Mouse (Mus musculus) forebrain, embryonic 13.5 days (tissue): ENCODE measurements around the gene Naga. TPM values are rescaled to one million over a fixed set of nuclear protein-coding genes. Genes with fewer than 3 reads are reported as not detected.
"Not testable (repeated sequence)": the region's sequence is repeated elsewhere in the genome, so short reads cannot be mapped to it uniquely, and the experiment has no call there.

Source experiments
- ATAC-seq: fragments of 200-750 bp; cut with Nextera tagmentation; 2 replicates; pipeline ENCODE4 v1.8.0; 2017
- H3K27ac ChIP-seq: fragments of 300-500 bp; sonication (generic); 2 replicates; pipeline ENCODE4 v1.5.1; 2015; ENCODE audit warnings: inconsistent platforms, mild to moderate bottlenecking, moderate library complexity
- H3K27me3 ChIP-seq: fragments of 300-500 bp; sonication (generic); 2 replicates; pipeline ENCODE4 v1.6.1; 2015; ENCODE audit warnings: mild to moderate bottlenecking, inconsistent platforms
- H3K36me3 ChIP-seq: fragments of 300-500 bp; sonication (generic); 2 replicates; pipeline ENCODE4 v1.6.1; 2015; ENCODE audit warnings: mild to moderate bottlenecking, inconsistent platforms; ENCODE audit not compliant: poor library complexity, severe bottlenecking
- H3K4me1 ChIP-seq: fragments of 300-500 bp; sonication (generic); 2 replicates; pipeline ENCODE4 v1.6.1; 2015; ENCODE audit warnings: inconsistent platforms
- H3K4me2 ChIP-seq: fragments of 300-500 bp; sonication (generic); 2 replicates; pipeline ENCODE4 v1.6.1; 2015; ENCODE audit warnings: inconsistent platforms, mild to moderate bottlenecking, moderate library complexity
- H3K4me3 ChIP-seq: fragments of 300-500 bp; sonication (generic); 2 replicates; pipeline ENCODE4 v1.5.1; 2015; ENCODE audit warnings: mild to moderate bottlenecking, inconsistent platforms
- H3K9ac ChIP-seq: fragments of 300-500 bp; sonication (generic); 2 replicates; pipeline ENCODE4 v1.6.1; 2015; ENCODE audit warnings: mild to moderate bottlenecking, inconsistent platforms
- H3K9me3 ChIP-seq: fragments of 300-500 bp; sonication (generic); replicated peaks from 2 replicates; pipeline ENCODE4 v1.6.1; 2016; ENCODE audit warnings: inconsistent platforms
- WGBS: fragments of 180-500 bp; shearing (Covaris S2); methylation state at CpG from one replicate; pipeline ENCODE4 v1.1.7; 2015; 5-methylcytosine and 5-hydroxymethylcytosine counted together
- polyA plus RNA-seq: library from polyadenylated mRNA; unstranded; fragments of >200 nt; fragmentation: Nextera tagmentation; extraction: Ambion mirVana; gene quantifications from 2 replicates; pipeline ENCODE4 v1.2.1, GENCODE M21; 2015

Naga gene
- polyA plus RNA-seq, 1 experiment from 2014 or later: 19.4 TPM

DNA sequence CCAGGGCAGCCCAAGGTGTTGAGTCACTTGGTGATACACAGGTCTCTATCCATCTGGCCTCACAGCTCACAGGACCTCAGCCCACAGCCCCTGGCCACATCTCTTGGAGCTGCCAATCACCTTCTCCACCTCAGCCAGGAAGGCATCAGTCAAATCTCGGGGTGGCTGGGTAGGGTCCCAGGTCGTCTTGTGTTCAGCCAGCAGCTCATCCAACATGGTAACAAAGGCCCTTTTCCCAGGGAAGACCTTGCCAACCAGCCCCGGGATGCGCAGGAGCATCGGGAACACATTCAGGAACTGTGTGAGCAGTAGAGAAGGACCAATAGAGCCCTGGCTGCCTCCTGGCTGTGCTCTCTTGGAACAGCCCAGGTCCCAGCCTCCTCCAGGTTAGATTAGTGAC lies 34.3 kb upstream of the Naga start:
- Histone ChIP-seq H3K9ac (no peak overlapping the region), H3K36me3 (no peaks in the 10 kb centered on the region), H3K4me3 (no peak overlapping the region), H3K27me3 (no peaks in the 10 kb centered on the region), H3K27ac (no peak overlapping the region), H3K4me2 (no peak overlapping the region), H3K9me3 (no peaks in the 10 kb centered on the region), H3K4me1 (peaks cover 12% of the 10 kb centered on the region)
- WGBS: 83% methylated on average over 5 of the region's 5 CpGs
- no peak for ATAC-seq

DNA sequence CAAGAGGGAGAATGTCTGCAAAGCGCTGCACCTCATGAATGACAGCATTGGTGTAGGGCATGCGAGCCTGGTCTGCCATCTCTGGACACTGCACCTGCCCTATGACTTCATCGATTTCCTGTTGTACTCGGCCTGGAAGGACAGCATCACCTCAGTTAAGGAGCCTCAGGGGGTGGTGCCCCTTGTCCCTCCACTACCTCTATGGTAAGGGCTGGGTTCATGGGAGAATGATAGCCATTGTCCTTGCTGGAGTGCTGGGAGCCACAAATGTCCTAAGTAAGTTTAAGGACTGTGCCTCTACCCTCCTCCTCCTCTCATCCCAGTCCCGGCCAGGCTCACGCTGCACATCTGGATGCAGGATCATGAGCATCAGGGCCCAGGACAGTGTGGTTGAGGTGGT lies 33.7 kb upstream of the Naga start:
- Histone ChIP-seq H3K4me3 (no peak overlapping the region), H3K9me3 (no peaks in the 10 kb centered on the region), H3K9ac (no peak overlapping the region), H3K4me1 (peaks cover 12% of the 10 kb centered on the region), H3K36me3 (no peaks in the 10 kb centered on the region), H3K27me3 (no peaks in the 10 kb centered on the region), H3K27ac (no peak overlapping the region), H3K4me2 (no peak overlapping the region)
- 90% methylated on average over 6 of the region's 6 CpGs for WGBS
- no peak for ATAC-seq

DNA sequence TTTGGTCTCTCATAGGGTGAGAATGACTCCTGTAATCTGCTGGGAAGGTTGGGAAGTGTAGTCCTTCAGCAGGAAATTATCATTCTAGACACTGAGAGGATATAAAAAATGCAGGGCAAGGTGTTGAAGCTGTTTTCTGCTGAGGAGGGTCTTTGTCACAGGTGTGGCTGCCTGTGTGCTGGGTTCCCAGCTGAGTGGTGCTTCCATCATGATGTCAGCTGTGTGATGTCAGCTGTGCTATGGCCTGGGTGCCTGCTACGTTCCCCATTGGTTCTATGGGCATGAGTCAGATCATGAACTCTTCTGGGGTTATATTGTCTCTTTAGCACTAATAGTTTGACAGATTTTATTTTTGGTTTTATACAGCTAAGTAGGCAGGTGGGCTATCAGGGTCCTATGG lies 30.1 kb upstream of the Naga start:
- H3K4me2 ChIP-seq: no peak overlapping the region
- no peak overlapping the region for H3K4me3 ChIP-seq
- no peak overlapping the region for H3K9ac ChIP-seq
- no peaks in the 10 kb centered on the region for H3K4me1 ChIP-seq
- no peaks in the 10 kb centered on the region for H3K36me3 ChIP-seq
- no peak for ATAC-seq
- no peak overlapping the region for H3K27ac ChIP-seq
- H3K9me3 ChIP-seq: no peaks in the 10 kb centered on the region
- 83% methylated on average over 1 of the region's 1 CpGs for WGBS
- H3K27me3 ChIP-seq: no peaks in the 10 kb centered on the region

DNA sequence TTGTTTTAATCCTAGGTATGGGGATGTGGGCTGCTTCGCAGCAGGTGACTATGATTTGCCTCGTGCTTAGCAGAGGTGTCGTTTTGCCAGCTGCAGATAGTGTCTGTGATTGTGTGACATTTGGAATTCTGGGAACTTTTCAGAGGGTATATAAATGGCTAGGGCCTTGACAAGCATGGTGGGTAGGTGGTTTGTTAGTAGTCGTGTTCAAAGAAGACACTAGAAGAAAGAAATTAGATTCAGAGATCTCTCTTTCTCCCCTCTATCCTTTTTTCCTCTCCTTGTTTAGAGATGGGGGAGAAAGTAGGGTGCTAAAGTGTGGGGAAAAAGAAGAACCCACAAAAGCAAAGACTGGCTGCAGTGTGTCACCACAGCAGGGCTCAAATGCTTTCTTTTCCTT lies 29.4 kb upstream of the Naga start:
- Histone ChIP-seq H3K36me3 (no peaks in the 10 kb centered on the region), H3K4me3 (no peak overlapping the region), H3K27me3 (no peaks in the 10 kb centered on the region), H3K9ac (no peak overlapping the region), H3K9me3 (no peaks in the 10 kb centered on the region), H3K4me2 (no peak overlapping the region), H3K27ac (no peak overlapping the region), H3K4me1 (no peaks in the 10 kb centered on the region)
- ATAC-seq: no peak
- 94% methylated on average over 4 of the region's 4 CpGs for WGBS

DNA sequence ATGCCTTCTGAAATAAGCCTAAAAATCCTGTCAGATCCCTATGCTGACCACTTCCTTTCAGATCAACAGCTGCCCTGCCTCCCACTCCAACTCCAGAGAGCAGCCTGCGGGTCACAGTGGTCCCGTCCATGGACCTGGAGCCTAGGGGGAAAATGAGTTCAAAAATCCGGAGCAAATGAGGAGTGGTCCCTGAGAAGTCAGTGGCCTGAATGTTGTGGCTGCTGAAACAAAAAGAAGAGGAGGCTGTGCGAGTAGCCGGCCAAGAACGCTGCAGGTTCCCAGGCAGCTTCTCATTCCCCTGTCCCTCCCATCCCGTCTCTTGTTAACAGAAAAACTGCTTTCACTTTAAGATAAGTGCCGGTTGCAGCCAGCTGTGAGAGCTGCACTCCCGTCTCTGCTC lies 25.8 kb upstream of the Naga start:
- H3K27me3 ChIP-seq, H3K4me1 ChIP-seq, H3K27ac ChIP-seq, ATAC-seq, H3K4me3 ChIP-seq, H3K36me3 ChIP-seq, H3K9ac ChIP-seq, H3K4me2 ChIP-seq, H3K9me3 ChIP-seq: not testable (repeated sequence)
- 15% methylated on average over 6 of the region's 9 CpGs for WGBS

DNA sequence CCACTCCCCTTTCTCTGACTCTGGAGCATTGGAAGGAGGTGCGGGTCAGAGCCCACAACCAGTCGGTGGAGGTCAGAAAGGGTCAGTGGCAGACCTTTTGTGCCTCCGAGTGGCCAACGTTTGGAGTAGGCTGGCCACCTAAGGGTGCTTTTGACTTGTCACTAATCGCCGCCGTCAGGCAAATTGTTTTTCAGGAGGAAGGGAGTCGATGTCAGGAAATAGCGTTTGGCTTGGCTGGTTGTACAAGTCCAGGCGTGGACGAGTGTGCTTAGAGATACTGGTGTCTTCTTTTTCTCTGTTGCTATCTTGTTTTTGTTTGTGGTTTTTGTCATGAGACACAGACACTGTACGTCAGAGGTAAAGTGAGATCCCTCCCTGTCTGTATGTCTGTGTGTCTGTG lies 25.1 kb upstream of the Naga start:
- ATAC-seq, H3K4me3 ChIP-seq, H3K36me3 ChIP-seq, H3K9ac ChIP-seq, H3K27me3 ChIP-seq, H3K4me2 ChIP-seq, H3K9me3 ChIP-seq, H3K27ac ChIP-seq, H3K4me1 ChIP-seq: not testable (repeated sequence)
- WGBS: 84% methylated on average over 8 of the region's 12 CpGs

DNA sequence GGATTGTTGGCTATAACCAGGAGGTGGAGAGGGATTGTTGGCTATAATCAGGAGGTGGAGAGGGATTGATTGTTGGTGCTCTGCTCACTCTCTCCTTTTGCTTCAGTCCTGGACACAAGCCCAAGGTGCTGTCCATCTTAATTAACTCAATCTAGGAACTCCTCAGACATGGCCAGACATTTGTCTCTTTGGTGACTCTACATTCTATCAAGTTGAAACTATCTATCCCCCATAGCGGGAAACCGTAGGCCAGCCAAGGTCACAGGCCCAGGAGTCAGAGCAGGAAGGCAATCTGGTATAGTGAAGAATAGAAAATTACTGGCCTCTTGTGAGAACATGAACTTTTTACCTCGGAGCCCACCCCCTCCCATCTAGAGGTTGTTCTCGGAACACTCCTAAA lies 23.5 kb upstream of the Naga start:
- no peak for ATAC-seq
- Histone ChIP-seq H3K27ac (no peak overlapping the region), H3K27me3 (no peaks in the 10 kb centered on the region), H3K9me3 (no peaks in the 10 kb centered on the region), H3K4me1 (no peaks in the 10 kb centered on the region), H3K4me2 (no peak overlapping the region), H3K4me3 (no peak overlapping the region), H3K36me3 (no peaks in the 10 kb centered on the region), H3K9ac (no peak overlapping the region)
- WGBS: 93% methylated on average over 4 of the region's 4 CpGs

DNA sequence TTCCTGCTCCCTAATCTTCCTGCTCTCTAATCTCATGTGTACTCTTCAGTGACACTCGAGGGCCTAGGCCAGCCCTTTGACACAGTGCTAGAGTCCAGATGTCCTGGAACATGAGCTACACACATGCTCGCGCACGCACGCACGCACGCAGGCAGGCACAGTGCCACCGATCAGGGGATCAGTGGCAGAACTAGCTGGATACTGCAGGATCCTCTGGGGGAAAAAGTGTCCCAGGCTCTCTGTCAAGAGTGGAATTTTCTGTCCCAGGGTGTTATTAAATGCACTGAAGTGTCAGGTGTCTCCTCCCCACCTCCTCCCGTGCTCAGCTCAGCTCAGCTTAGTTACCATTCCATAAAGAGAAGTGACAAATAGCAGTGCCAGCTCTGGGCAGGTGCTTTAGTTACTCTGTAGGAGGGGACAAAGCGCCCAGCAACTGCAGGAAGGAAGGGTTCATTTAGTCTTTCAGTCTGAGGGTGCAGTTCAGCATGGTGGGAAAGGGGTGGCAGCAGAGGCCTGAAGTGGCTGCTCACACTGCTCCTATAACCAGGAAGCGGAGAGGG lies 22.8 kb upstream of the Naga start:
- H3K27me3 ChIP-seq: no peaks in the 10 kb centered on the region
- no peaks in the 10 kb centered on the region for H3K9me3 ChIP-seq
- H3K9ac ChIP-seq: no peak overlapping the region
- H3K27ac ChIP-seq: no peak overlapping the region
- ATAC-seq: no peak
- 78% methylated on average over 11 of the region's 11 CpGs for WGBS
- H3K4me2 ChIP-seq: no peak overlapping the region
- H3K36me3 ChIP-seq: no peaks in the 10 kb centered on the region
- H3K4me1 ChIP-seq: no peaks in the 10 kb centered on the region
- no peak overlapping the region for H3K4me3 ChIP-seq

DNA sequence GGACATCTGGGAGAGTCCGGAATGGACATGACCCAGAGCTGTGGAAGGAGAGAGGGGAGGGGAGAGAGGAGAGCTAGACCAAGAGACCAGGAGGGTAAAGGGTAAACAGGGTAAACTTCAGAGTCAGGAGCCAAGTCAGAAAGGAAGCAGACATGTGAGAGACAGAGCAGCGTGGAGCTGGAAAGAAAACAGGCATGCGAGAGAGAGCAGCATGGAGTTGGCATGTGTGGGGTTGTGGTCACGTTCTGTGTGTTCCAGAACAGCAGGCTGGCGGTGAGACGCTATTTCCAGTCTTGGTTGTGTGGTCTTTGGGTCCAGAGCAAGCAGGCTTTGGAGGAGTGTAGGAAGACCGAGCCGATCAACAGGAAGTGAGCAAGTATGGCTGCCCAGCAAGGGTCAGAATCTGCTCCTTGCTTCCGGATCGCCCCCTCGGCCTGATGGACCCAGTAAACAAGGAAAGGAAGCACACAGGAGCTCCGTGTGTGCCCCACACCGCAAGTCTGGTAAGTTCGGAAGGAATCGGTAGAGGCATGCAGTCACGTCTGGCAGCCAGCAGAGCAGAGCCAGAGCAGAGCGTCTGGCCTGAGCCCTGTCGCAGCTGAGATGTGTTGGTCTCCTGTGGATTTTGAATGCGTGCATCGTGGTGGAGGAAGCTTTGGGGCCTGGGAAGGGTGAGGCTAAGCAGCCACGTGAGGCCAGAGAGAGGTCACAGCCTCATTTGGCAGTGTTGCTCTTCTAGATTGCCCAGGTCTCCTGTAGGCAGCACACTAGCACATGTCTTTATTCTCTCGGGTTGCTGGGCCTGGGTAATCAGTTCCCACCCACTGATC lies 19.9 kb upstream of the Naga start:
- no peak overlapping the region for H3K4me2 ChIP-seq
- 0 out of 2 replicates have a peak overlapping the region, but pooled peaks have one; percentile 45 for H3K9ac ChIP-seq
- peaks cover 5% of the 10 kb centered on the region for H3K4me1 ChIP-seq
- no peak overlapping the region for H3K4me3 ChIP-seq
- no peaks in the 10 kb centered on the region for H3K27me3 ChIP-seq
- WGBS: 75% methylated on average over 22 of the region's 22 CpGs
- no peak overlapping the region for H3K27ac ChIP-seq
- no peaks in the 10 kb centered on the region for H3K36me3 ChIP-seq
- no peak for ATAC-seq
- no peaks in the 10 kb centered on the region for H3K9me3 ChIP-seq

DNA sequence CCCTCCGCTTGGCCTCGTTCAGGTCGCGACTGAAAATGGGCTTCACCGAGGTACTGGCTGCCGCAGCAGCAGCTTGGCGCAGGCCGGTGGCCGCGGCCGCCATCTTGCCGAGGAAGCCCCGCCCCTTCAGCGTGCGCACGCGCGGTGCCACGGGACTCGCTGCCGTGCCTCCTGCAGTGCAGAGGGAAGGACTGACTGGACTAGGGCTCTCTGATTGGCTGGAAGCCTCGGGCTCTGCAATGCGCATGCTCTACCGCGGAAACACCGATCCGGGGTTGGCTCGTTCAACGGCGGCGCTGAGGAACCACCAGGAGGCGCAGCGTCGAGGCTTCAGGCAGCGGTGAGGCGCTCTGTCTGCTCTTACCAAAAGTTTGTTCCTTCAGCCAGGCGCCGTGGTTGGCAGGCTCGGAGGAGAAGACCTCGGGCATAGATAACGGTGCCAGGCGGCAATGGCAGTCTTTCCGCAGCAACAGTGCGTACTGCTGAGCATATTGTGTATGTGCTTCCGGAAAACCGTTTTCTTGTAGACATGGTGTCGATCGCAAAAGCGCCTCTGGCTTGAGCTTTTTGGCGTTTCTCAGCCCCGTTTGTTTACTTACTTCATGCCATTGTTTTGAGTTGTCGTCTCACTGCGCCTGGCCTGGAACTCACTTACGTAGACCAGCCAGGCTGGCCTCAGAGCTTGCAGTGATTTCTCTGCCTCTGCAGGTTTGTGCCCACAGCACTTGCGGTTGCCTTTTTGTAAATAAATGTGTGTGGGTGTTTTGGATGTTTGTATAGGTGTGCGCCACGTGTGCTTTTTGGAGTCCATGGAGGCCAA lies 15.6 kb upstream of the Naga start, which contains the start of gene Ndufa6:
Gene Ndufa6, minus strand, starts transcription at position 197 of the 820 bp plus-strand sequence.
- Histone ChIP-seq H3K9me3 (no peaks in the 10 kb centered on the region), H3K27me3 (no peaks in the 10 kb centered on the region), H3K27ac (peak within 1 kb of the TSS; percentile 81), H3K4me3 (peak within 1 kb of the TSS; percentile 83), H3K9ac (peak within 1 kb of the TSS; percentile 96), H3K36me3 (peaks cover 18% of the 10 kb centered on the region), H3K4me1 (peaks cover 23% of the 10 kb centered on the region), H3K4me2 (peak within 1 kb of the TSS; percentile 77)
- ATAC-seq: peak; percentile 99
- WGBS: 2% methylated on average over 52 of the region's 57 CpGs

DNA sequence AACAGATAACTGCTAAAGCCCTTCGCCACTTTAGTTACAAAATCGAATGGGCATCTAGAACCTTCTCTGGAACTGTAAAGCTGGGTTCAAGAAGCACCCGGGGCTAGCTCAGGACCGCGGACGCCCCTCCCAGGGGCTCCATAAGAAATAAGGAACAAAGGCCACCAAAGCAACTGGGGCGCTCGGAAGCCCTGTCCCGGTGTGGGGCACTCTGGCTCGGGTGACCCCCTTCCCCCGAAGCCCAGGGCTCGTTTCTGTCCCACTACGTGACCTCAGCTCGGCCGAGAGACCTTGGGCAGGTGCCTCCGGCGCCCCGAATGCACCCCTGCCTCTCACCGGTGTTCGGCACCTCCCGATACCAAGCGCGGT lies 15.0 kb upstream of the Naga start:
- Histone ChIP-seq H3K4me1 (peaks cover 23% of the 10 kb centered on the region), H3K9me3 (no peaks in the 10 kb centered on the region), H3K4me3 (peak overlapping the region; percentile 83), H3K9ac (peak overlapping the region; percentile 96), H3K27me3 (no peaks in the 10 kb centered on the region), H3K36me3 (peaks cover 24% of the 10 kb centered on the region), H3K4me2 (peak overlapping the region; percentile 77), H3K27ac (peak overlapping the region; percentile 81)
- peak; percentile 55 for ATAC-seq
- 0% methylated on average over 23 of the region's 23 CpGs for whole genome bisulfite sequencing

DNA sequence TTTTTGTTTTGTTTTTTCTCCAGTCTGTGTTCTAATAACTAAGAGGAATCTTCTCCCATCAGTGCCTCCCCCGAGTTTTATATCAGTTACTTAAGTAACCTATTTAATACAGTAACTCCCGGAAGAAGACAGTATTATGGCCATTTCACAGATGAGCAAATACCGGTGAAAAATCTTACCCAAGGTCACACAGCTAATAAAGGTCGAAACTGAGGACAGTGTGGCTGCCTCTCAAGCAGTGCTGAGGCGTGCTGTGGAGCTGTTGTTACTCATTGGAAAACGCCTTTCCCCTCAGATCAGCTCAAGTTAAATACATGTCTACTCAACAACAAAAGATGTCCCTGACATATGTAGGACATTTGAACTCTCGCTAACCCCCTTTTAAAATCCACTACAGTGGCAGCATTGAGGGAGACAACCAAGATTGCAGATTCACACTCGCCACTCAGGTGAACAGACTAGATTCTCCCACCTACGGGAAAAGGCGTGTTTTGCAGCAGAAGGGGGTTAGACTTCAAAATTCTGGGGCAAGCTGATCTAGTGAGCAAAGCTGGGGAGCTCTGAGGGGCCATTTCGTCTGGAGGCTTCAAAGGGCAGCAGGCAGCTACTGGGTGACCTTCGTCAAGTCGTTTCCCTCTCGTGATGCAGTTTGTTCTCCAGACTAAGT lies 14.5 kb upstream of the Naga start:
- WGBS: 33% methylated on average over 14 of the region's 14 CpGs

More for the DNA sequence above, 14.5 kb upstream of the Naga start:
- peak overlapping the region; percentile 83 for H3K4me3 ChIP-seq
- H3K4me1 ChIP-seq: peaks cover 23% of the 10 kb centered on the region
- peak overlapping the region; percentile 96 for H3K9ac ChIP-seq
- H3K27me3 ChIP-seq: no peaks in the 10 kb centered on the region
- ATAC-seq: no peak
- H3K4me2 ChIP-seq: peak overlapping the region; percentile 77
- H3K27ac ChIP-seq: peak overlapping the region; percentile 81; the same call in 1 of the 2 replicates
- H3K36me3 ChIP-seq: peaks cover 29% of the 10 kb centered on the region
- H3K9me3 ChIP-seq: no peaks in the 10 kb centered on the region
